Comparison of ENCODE assay signal across 9 mouse cellular contexts in the genomic region with DNA sequence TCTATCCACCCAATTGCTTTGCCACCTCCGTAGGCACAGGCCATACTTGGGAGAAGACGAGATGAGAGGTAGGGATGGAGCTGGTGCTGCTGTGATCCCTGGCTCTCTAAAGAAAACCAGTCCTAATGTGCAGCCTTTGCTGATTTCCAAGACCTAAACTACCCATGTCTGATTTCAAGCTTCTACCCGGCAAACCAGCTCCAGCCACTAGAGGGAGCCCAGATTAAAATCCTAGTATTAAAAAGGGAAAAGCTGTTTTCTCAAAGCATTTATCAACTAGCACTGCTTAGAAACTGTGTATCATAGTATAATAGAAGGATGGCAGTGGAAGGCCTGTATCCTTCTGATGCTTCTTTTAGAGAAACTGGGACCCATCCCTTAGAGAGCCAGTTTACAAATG. TPM values are rescaled to one million over a fixed set of nuclear protein-coding genes. Genes with fewer than 3 reads are reported as not detected.
DNase-seq lines count a peak whose midpoint lies in the region; ATAC-seq and TF ChIP-seq lines count a peak whose summit lies in the region.
"Had no signal": no experiment of that assay in that cellular context is flagged by ENCODE, and none has a peak within 500 bp of the region (broad histone marks: within the 10 kb centered on the region; RNA-seq: fewer than 3 reads in every experiment).

No protein-coding gene starts in this region.

- H3K36me3 ChIP-seq in embryonic facial prominence, embryonic 10.5 days (replicated peaks): no peaks in the 10 kb centered on the region
- H3K36me3 ChIP-seq in lung, postnatal 0 days (ENCODE audit: insufficient read depth, low read length): no peaks in the 10 kb centered on the region
- H3K36me3 ChIP-seq: neural tube, embryonic 13.5 days had no signal

- 0 out of 2 replicates have a peak, but pooled peaks cover 8% of the 10 kb centered on the region for H3K27me3 ChIP-seq in embryonic facial prominence, embryonic 10.5 days (replicated peaks; ENCODE audit: low read depth, poor library complexity, severe bottlenecking)
- H3K27me3 ChIP-seq in lung, postnatal 0 days (replicated peaks; ENCODE audit: insufficient read depth, low read length): no peaks in the 10 kb centered on the region
- H3K27me3 ChIP-seq: neural tube, embryonic 13.5 days had no signal

- no peak overlapping the region for H3K4me3 ChIP-seq in embryonic facial prominence, embryonic 10.5 days
- no peak overlapping the region for H3K4me3 ChIP-seq in lung, postnatal 0 days (ENCODE audit: low read depth, low read length)
- H3K4me3 ChIP-seq: neural tube, embryonic 13.5 days had no signal

- peak; percentile 64 for TF ChIP-seq CTCF in lung, postnatal 0 days (IDR thresholded peaks at IDR 0.05)

- intact Hi-C loops in heart, postnatal 25 days (cut with DNase I): no loop called here

- peak; percentile 62 for DNase-seq in heart, adult 8-10 months (ENCODE audit: low spot score)
- no peak for DNase-seq in heart, postnatal 25 days (ENCODE audit: low spot score)
- DNase-seq in A20 (ENCODE audit: low read depth, low spot score): peak; percentile 38
- DNase-seq in adrenal gland, postnatal 25 days: peak; percentile 37
- peak; percentile 34 for DNase-seq in embryonic facial prominence, embryonic 10.5 days (ENCODE audit: low spot score)
- DNase-seq in kidney, postnatal 36 days: peak; percentile 42 to 74
- DNase-seq in lung, postnatal 0 days (ENCODE audit: low spot score): peak; percentile 49
- peak; percentile 36 for DNase-seq in thymus, postnatal 14 days

- no peaks in the 10 kb centered on the region for H3K9me3 ChIP-seq in embryonic facial prominence, embryonic 10.5 days
- no peaks in the 10 kb centered on the region for H3K9me3 ChIP-seq in lung, postnatal 0 days (ENCODE audit: low read length)
- H3K9me3 ChIP-seq: neural tube, embryonic 13.5 days had no signal

- no peak for TF ChIP-seq EP300 in lung, postnatal 0 days (IDR thresholded peaks at IDR 0.05)

- ATAC-seq in lung, postnatal 0 days: no peak

- no peak overlapping the region for H3K4me2 ChIP-seq in lung, postnatal 0 days (replicated peaks; ENCODE audit: low read depth, low read length)
- H3K4me2 ChIP-seq: neural tube, embryonic 13.5 days had no signal

- no peak overlapping the region for H3K9ac ChIP-seq in lung, postnatal 0 days (replicated peaks; ENCODE audit: low read depth)
- H3K9ac ChIP-seq: neural tube, embryonic 13.5 days had no signal

- 37% methylated on average over 3 of the region's 3 CpGs for WGBS in embryonic facial prominence, embryonic 10.5 days
- 31% methylated on average over 3 of the region's 3 CpGs for WGBS in lung, postnatal 0 days

- peaks cover 3% of the 10 kb centered on the region for H3K4me1 ChIP-seq in embryonic facial prominence, embryonic 10.5 days
- H3K4me1 ChIP-seq in lung, postnatal 0 days (ENCODE audit: insufficient read depth, low read depth, low read length): no peaks in the 10 kb centered on the region

- no peak overlapping the region for H3K27ac ChIP-seq in embryonic facial prominence, embryonic 10.5 days (replicated peaks)
- no peak overlapping the region for H3K27ac ChIP-seq in lung, postnatal 0 days (ENCODE audit: low read length)
- H3K27ac ChIP-seq: neural tube, embryonic 13.5 days had no signal

RNA-seq across cellular contexts. Expression of gene Steap4, which starts 5.0 kb away (rescaled TPM):
- total RNA-seq in heart, adult 8-10 months (2022): 10 to 100 TPM; 15.5 to 20.9 (median 18.0) TPM
- 10 to 100 TPM; 24.4 to 26.9 TPM for total RNA-seq in heart, postnatal 25 days (2021)
- 11.3 and 11.4 TPM in 2 replicates for total RNA-seq in adrenal gland, postnatal 25 days (2021)
- polyA plus RNA-seq in embryonic facial prominence, embryonic 10.5 days (2016; fragmentation: Nextera tagmentation; extraction: Ambion mirVana): 0.31 and 0.35 TPM in 2 replicates
- polyA plus RNA-seq in lung, postnatal 0 days (2015; fragmentation: Nextera tagmentation; extraction: Ambion mirVana): 6.4 and 19.5 TPM in 2 replicates
